Mouse (Mus musculus): ENCODE data around the gene Smox.

- TF ChIP-seq CTCF (IDR thresholded peaks at IDR 0.05; ENCODE audit: borderline replicate concordance, control insufficient read depth, extremely low read depth, insufficient read depth, low read length, poor library complexity) (no peak), POLR2A (IDR thresholded peaks at IDR 0.05; ENCODE audit: control insufficient read depth, extremely low read depth, insufficient read depth, low read length, poor library complexity) (no peak)
Measured at GRCm38 (mm10) chr2:131457728-131458127, 33.6 kb upstream of the Smox start.

All from thymus, adult 2 months (tissue).